Comparison of ENCODE assay signal across 36 mouse cellular contexts in genomic region chr1:151147801-151148200, GRCm38 (mm10). TPM values are rescaled to one million over a fixed set of nuclear protein-coding genes. Genes with fewer than 3 reads are reported as not detected.
DNase-seq lines count a peak whose midpoint lies in the region; ATAC-seq and TF ChIP-seq lines count a peak whose summit lies in the region.
"Had no signal": no experiment of that assay in that cellular context is flagged by ENCODE, and none has a peak within 500 bp of the region (broad histone marks: within the 10 kb centered on the region; RNA-seq: fewer than 3 reads in every experiment).

No protein-coding gene starts in this region.

- H3K9ac ChIP-seq in heart, adult 2 months (ENCODE audit: low read depth, low read length), result no peak overlapping the region
- H3K9ac ChIP-seq in hindbrain, embryonic 16.5 days (ENCODE audit: low read depth, low read length), result no peak overlapping the region
- H3K9ac ChIP-seq: embryonic facial prominence, embryonic 12.5 days; embryonic facial prominence, embryonic 15.5 days; forebrain, postnatal 0 days; hindbrain, embryonic 12.5 days; hindbrain, embryonic 15.5 days had no signal

- H3K4me3 ChIP-seq in heart, adult 2 months, result no peak overlapping the region
- no peak overlapping the region for H3K4me3 ChIP-seq in kidney, adult 2 months (ENCODE audit: insufficient read depth, low read depth, low read length)
- H3K4me3 ChIP-seq in hindbrain, embryonic 16.5 days (ENCODE audit: low read length), result no peak overlapping the region
- H3K4me3 ChIP-seq: embryonic facial prominence, embryonic 12.5 days; embryonic facial prominence, embryonic 15.5 days; gastrocnemius, adult 2 months; hindbrain, embryonic 12.5 days; hindbrain, embryonic 15.5 days had no signal

- peaks cover 2% of the 10 kb centered on the region for H3K4me1 ChIP-seq in heart, adult 2 months (ENCODE audit: control insufficient read depth, insufficient read depth, low read length)
- peaks cover 19% of the 10 kb centered on the region for H3K4me1 ChIP-seq in kidney, adult 2 months (ENCODE audit: control insufficient read depth, insufficient read depth, low read length)
- no peaks in the 10 kb centered on the region for H3K4me1 ChIP-seq in hindbrain, embryonic 16.5 days (ENCODE audit: control insufficient read depth, insufficient read depth, low read depth, low read length)
- H3K4me1 ChIP-seq: embryonic facial prominence, embryonic 12.5 days; hindbrain, embryonic 12.5 days; hindbrain, embryonic 15.5 days had no signal

- H3K79me2 ChIP-seq in heart, adult 2 months (replicated peaks; ENCODE audit: control insufficient read depth, insufficient read depth, low read length), result no peaks in the 10 kb centered on the region

- no peak for TF ChIP-seq POLR2A in heart, adult 2 months (IDR thresholded peaks at IDR 0.05; ENCODE audit: insufficient read depth, low read depth, low read length)
- TF ChIP-seq POLR2A in kidney, adult 2 months (IDR thresholded peaks at IDR 0.05; ENCODE audit: low read depth, low read length), result no peak

- H3K36me3 ChIP-seq in heart, adult 2 months (ENCODE audit: control insufficient read depth, insufficient read depth, low read length), result peaks cover 7% of the 10 kb centered on the region; the same call in 1 of the 2 replicates
- peaks cover 5% of the 10 kb centered on the region for H3K36me3 ChIP-seq in kidney, adult 2 months (ENCODE audit: control insufficient read depth, insufficient read depth, low read length)
- no peaks in the 10 kb centered on the region for H3K36me3 ChIP-seq in hindbrain, embryonic 16.5 days (ENCODE audit: control insufficient read depth, insufficient read depth, low read length)
- H3K36me3 ChIP-seq: embryonic facial prominence, embryonic 12.5 days; embryonic facial prominence, embryonic 15.5 days; G1E; hindbrain, embryonic 12.5 days; hindbrain, embryonic 15.5 days had no signal

- ATAC-seq in hindbrain, embryonic 16.5 days, result no peak
- ATAC-seq: forebrain, embryonic 14.5 days; forebrain, postnatal 0 days had no signal

- H3K27me3 ChIP-seq in heart, adult 2 months (ENCODE audit: control insufficient read depth, insufficient read depth, low read length), result no peaks in the 10 kb centered on the region
- no peaks in the 10 kb centered on the region for H3K27me3 ChIP-seq in kidney, adult 2 months (replicated peaks; ENCODE audit: control insufficient read depth, insufficient read depth, low read length)
- no peaks in the 10 kb centered on the region for H3K27me3 ChIP-seq in hindbrain, embryonic 16.5 days (replicated peaks; ENCODE audit: control insufficient read depth, insufficient read depth, low read length)
- H3K27me3 ChIP-seq: CH12.LX; embryonic facial prominence, embryonic 12.5 days; embryonic facial prominence, embryonic 15.5 days; hindbrain, embryonic 12.5 days; hindbrain, embryonic 15.5 days had no signal

- no peak for TF ChIP-seq CTCF in heart, adult 2 months (IDR thresholded peaks at IDR 0.05)
- TF ChIP-seq CTCF in kidney, adult 2 months (conservative IDR thresholded peaks at IDR 0.05; ENCODE audit: insufficient read depth, insufficient read length, low read depth, low read length), result no peak

- intact Hi-C loops in heart, adult 2 months (cut with DNase I), result no loop called here

- no peak overlapping the region for H3K4me2 ChIP-seq in hindbrain, embryonic 16.5 days (ENCODE audit: low read length)
- H3K4me2 ChIP-seq: embryonic facial prominence, embryonic 12.5 days; embryonic facial prominence, embryonic 15.5 days; heart, embryonic 11.5 days; hindbrain, embryonic 12.5 days; hindbrain, embryonic 15.5 days had no signal

- no peak overlapping the region for H3K27ac ChIP-seq in heart, adult 2 months
- peak overlapping the region; percentile 88; the same call in 1 of the 2 replicates for H3K27ac ChIP-seq in kidney, adult 2 months (ENCODE audit: insufficient read depth, low read depth, low read length)
- no peak overlapping the region for H3K27ac ChIP-seq in hindbrain, embryonic 16.5 days (ENCODE audit: low read depth, low read length)
- H3K27ac ChIP-seq: embryonic facial prominence, embryonic 12.5 days; embryonic facial prominence, embryonic 15.5 days; gastrocnemius, adult 2 months; hindbrain, embryonic 12.5 days; hindbrain, embryonic 15.5 days had no signal

- peak; percentile 70 for DNase-seq in heart, adult 11 months
- DNase-seq in heart, adult 2 months, result no peak
- DNase-seq in kidney, adult 2 months, result peak; percentile 93
- DNase-seq in kidney, postnatal 10 days, result no peak
- peak; percentile 49 to 70 for DNase-seq in kidney, postnatal 25 days
- DNase-seq in kidney, postnatal 4 days, result no peak
- DNase-seq in 416B (ENCODE audit: low read depth), result peak; percentile 5
- DNase-seq: adrenal gland, adult 2 months; adrenal gland, postnatal 14 days; B cell, adult 2 months; cerebellum, adult 11 months; cerebellum, adult 9-11 months; cerebellum, postnatal 25 days; forebrain, postnatal 0 days; gastrocnemius, adult 2 months; gastrocnemius, postnatal 14 days had no signal

- no peaks in the 10 kb centered on the region for H3K9me3 ChIP-seq in hindbrain, embryonic 16.5 days (ENCODE audit: control insufficient read depth, low read length)
- H3K9me3 ChIP-seq: embryonic facial prominence, embryonic 12.5 days; embryonic facial prominence, embryonic 15.5 days; G1E; hindbrain, embryonic 12.5 days; hindbrain, embryonic 15.5 days had no signal

- no peak for TF ChIP-seq EP300 in heart, adult 2 months (IDR thresholded peaks at IDR 0.05; ENCODE audit: insufficient read depth, low read depth, low read length)

RNA-seq across cellular contexts. Expression of gene Gm47985, which starts 34.5 kb away (rescaled TPM):
- total RNA-seq in heart, adult 2 months (2021), result under 1 TPM; 0.29 to 0.80 TPM
- 1.1 and 3.2 TPM in 2 replicates for polyA plus RNA-seq in heart, adult 2 months (2012; rRNA removed)
- not detected in 2 replicates for polyA plus RNA-seq in kidney, adult 2 months (2012; rRNA removed)
- not detected in 2 replicates for polyA plus RNA-seq in hindbrain, embryonic 16.5 days (2015; fragmentation: Nextera tagmentation; extraction: Ambion mirVana)
- total RNA-seq: adrenal gland, adult 2 months; adrenal gland, postnatal 14 days; adrenal gland, postnatal 4 days; CH12.LX; forebrain, postnatal 0 days; gastrocnemius, adult 2 months; hematopoietic stem cell, adult 5-6 weeks had no signal
- polyA plus RNA-seq: adrenal gland, adult 2 months; cerebellum, adult 2 months; embryonic facial prominence, embryonic 15.5 days; forebrain, embryonic 14.5 days; forebrain, postnatal 0 days; frontal cortex, adult 2 months; heart, embryonic 14.5 days; hindbrain, embryonic 15.5 days had no signal

RNA-seq across cellular contexts. Expression of gene Gm8947, which starts 44.4 kb away (rescaled TPM):
- not detected for total RNA-seq in heart, adult 2 months (2021)
- polyA plus RNA-seq in heart, adult 2 months (2012; rRNA removed), result 0.15 TPM in 1 of 2 replicates, not detected in the other
- 0.31 and 0.54 TPM in 2 replicates for polyA plus RNA-seq in kidney, adult 2 months (2012; rRNA removed)
- polyA plus RNA-seq in hindbrain, embryonic 16.5 days (2015; fragmentation: Nextera tagmentation; extraction: Ambion mirVana), result not detected in 2 replicates
- total RNA-seq: adrenal gland, adult 2 months; adrenal gland, postnatal 14 days; common myeloid progenitor, adult 5-6 weeks; forebrain, postnatal 0 days; heart, adult 8-10 months; heart, postnatal 25 days; hematopoietic stem cell, adult 5-6 weeks had no signal
- polyA plus RNA-seq: adrenal gland, adult 2 months; cerebellum, adult 2 months; forebrain, embryonic 14.5 days; forebrain, postnatal 0 days; frontal cortex, adult 2 months; heart, embryonic 14.5 days; hindbrain, embryonic 12.5 days; hindbrain, embryonic 15.5 days had no signal

RNA-seq across cellular contexts. Expression of gene Gm47995, which starts 50.4 kb away (rescaled TPM):
- total RNA-seq in heart, adult 2 months (2021), result not detected
- 0.53 TPM in 1 of 2 replicates, not detected in the other for polyA plus RNA-seq in heart, adult 2 months (2012; rRNA removed)
- polyA plus RNA-seq in kidney, adult 2 months (2012; rRNA removed), result not detected in 2 replicates
- polyA plus RNA-seq in hindbrain, embryonic 16.5 days (2015; fragmentation: Nextera tagmentation; extraction: Ambion mirVana), result not detected in 2 replicates
- total RNA-seq: adrenal gland, adult 2 months; adrenal gland, postnatal 14 days; adrenal gland, postnatal 4 days; CH12.LX; common myeloid progenitor, adult 5-6 weeks; forebrain, postnatal 0 days; gastrocnemius, adult 2 months; heart, adult 8-10 months; heart, postnatal 25 days; hematopoietic stem cell, adult 5-6 weeks had no signal
- polyA plus RNA-seq: adrenal gland, adult 2 months; cerebellum, adult 2 months; embryonic facial prominence, embryonic 12.5 days; embryonic facial prominence, embryonic 15.5 days; forebrain, embryonic 11.5 days; forebrain, embryonic 14.5 days; forebrain, postnatal 0 days; frontal cortex, adult 2 months; heart, embryonic 14.5 days; heart, postnatal 0 days; hindbrain, embryonic 12.5 days; hindbrain, embryonic 15.5 days had no signal

RNA-seq across cellular contexts. Expression of gene 3110040M04Rik, which starts 56.1 kb away (rescaled TPM):
- not detected for total RNA-seq in heart, adult 2 months (2021)
- not detected in 2 replicates for polyA plus RNA-seq in heart, adult 2 months (2012; rRNA removed)
- polyA plus RNA-seq in kidney, adult 2 months (2012; rRNA removed), result 0.13 and 0.19 TPM in 2 replicates
- not detected in 2 replicates for polyA plus RNA-seq in hindbrain, embryonic 16.5 days (2015; fragmentation: Nextera tagmentation; extraction: Ambion mirVana)
- total RNA-seq: adrenal gland, adult 2 months; adrenal gland, postnatal 14 days; adrenal gland, postnatal 4 days; CH12.LX; common myeloid progenitor, adult 5-6 weeks; forebrain, postnatal 0 days; gastrocnemius, postnatal 14 days; heart, adult 8-10 months; heart, postnatal 25 days; hematopoietic stem cell, adult 5-6 weeks had no signal
- polyA plus RNA-seq: adrenal gland, adult 2 months; cerebellum, adult 2 months; embryonic facial prominence, embryonic 12.5 days; embryonic facial prominence, embryonic 15.5 days; forebrain, embryonic 11.5 days; forebrain, embryonic 14.5 days; forebrain, postnatal 0 days; frontal cortex, adult 2 months; gonadal fat pad, adult 2 months; heart, embryonic 14.5 days; heart, postnatal 0 days; hindbrain, embryonic 15.5 days had no signal

Comparison
In these comparisons a context has a peak if more than half of its experiments do, and no peak if none do; other contexts are left out.
1. DNase-seq: peak in heart, adult 11 months (single experiment), kidney, adult 2 months (single experiment), kidney, postnatal 25 days (2 of 2) and 416B (single experiment); none in heart, adult 2 months (0 of 2), kidney, postnatal 10 days (single experiment) and kidney, postnatal 4 days (0 of 2).